In genomic region chr2:155079500-155080178, GRCm38 (mm10) we compare ENCODE assay signal across 14 mouse cellular contexts. TPM values are rescaled to one million over a fixed set of nuclear protein-coding genes. Genes with fewer than 3 reads are reported as not detected.
DNase-seq lines count a peak whose midpoint lies in the region; TF ChIP-seq lines count a peak whose summit lies in the region.
"Had no signal": no experiment of that assay in that cellular context is flagged by ENCODE, and none has a peak within 500 bp of the region (broad histone marks: within the 10 kb centered on the region; RNA-seq: fewer than 3 reads in every experiment).

No protein-coding gene starts in this region.

- WGBS in forebrain, embryonic 10.5 days: 44% methylated on average over 7 of the region's 7 CpGs

- H3K4me1 ChIP-seq in MEL (ENCODE audit: control insufficient read depth in 1 of 2, insufficient read depth in 2 of 2, low read length in 2 of 2): peaks cover 3 to 13% of the 10 kb centered on the region in 2 experiments
- peaks cover 12% of the 10 kb centered on the region for H3K4me1 ChIP-seq in forebrain, embryonic 10.5 days

- H3K9ac ChIP-seq in MEL (ENCODE audit: control insufficient read depth, low read depth, low read length, poor library complexity, severe bottlenecking): no peak overlapping the region
- H3K9ac ChIP-seq: embryonic facial prominence, embryonic 13.5 days; heart, embryonic 13.5 days; hindbrain, embryonic 12.5 days had no signal

- peak overlapping the region in 1 of 2 experiments; percentile 9; a peak in 1 of 4 replicates for H3K4me3 ChIP-seq in MEL (ENCODE audit: control insufficient read depth in 1 of 2, insufficient read depth in 1 of 2, low read depth in 2 of 2, low read length in 2 of 2)
- no peak overlapping the region for H3K4me3 ChIP-seq in forebrain, embryonic 10.5 days
- H3K4me3 ChIP-seq: embryonic facial prominence, embryonic 13.5 days; heart, embryonic 13.5 days; hindbrain, embryonic 12.5 days had no signal

- no peak for TF ChIP-seq POLR2A in MEL (IDR thresholded peaks at IDR 0.05; ENCODE audit: control insufficient read depth in 1 of 2, insufficient read depth in 1 of 2, low read depth in 1 of 2, low read length in 2 of 2, poor library complexity in 1 of 2)

- H3K79me2 ChIP-seq in MEL (ENCODE audit: control insufficient read depth, insufficient read depth, low read length, poor library complexity): no peaks in the 10 kb centered on the region

- H3K36me3 ChIP-seq in MEL (ENCODE audit: control insufficient read depth in 1 of 2, insufficient read depth in 2 of 2, low read length in 2 of 2): peaks cover 0 to 6% of the 10 kb centered on the region in 2 experiments; a peak in 2 of 4 replicates
- no peaks in the 10 kb centered on the region for H3K36me3 ChIP-seq in forebrain, embryonic 10.5 days (replicated peaks)
- H3K36me3 ChIP-seq: embryonic facial prominence, embryonic 13.5 days; heart, embryonic 13.5 days; hindbrain, embryonic 12.5 days had no signal

- TF ChIP-seq RAD21 in MEL (IDR thresholded peaks at IDR 0.05; ENCODE audit: low read depth, low read length): no peak

- no peaks in the 10 kb centered on the region for H3K9me3 ChIP-seq in MEL (replicated peaks; ENCODE audit: insufficient read depth, low read length)
- no peaks in the 10 kb centered on the region for H3K9me3 ChIP-seq in forebrain, embryonic 10.5 days
- H3K9me3 ChIP-seq: embryonic facial prominence, embryonic 13.5 days; heart, embryonic 13.5 days; hindbrain, embryonic 12.5 days had no signal

- peak; percentile 89 for DNase-seq in CD4-positive helper T cell, adult 2 months (ENCODE audit: low read depth, low spot score)
- peak; percentile 45 for DNase-seq in MEL (ENCODE audit: low read depth, low spot score)
- DNase-seq in induced T-regulatory cell, adult 2 months (ENCODE audit: low read depth): peak; percentile 88
- peak; percentile 52 for DNase-seq in thymus, postnatal 25 days
- DNase-seq in layer of hippocampus, adult 9-10 months (ENCODE audit: low spot score): no peak
- DNase-seq in forebrain, embryonic 10.5 days (ENCODE audit: extremely low spot score, low spot score): no peak
- DNase-seq in heart, adult 11 months: no peak
- DNase-seq: adrenal gland, postnatal 36 days; kidney, adult 11 months; kidney, postnatal 25 days had no signal

- H3K27ac ChIP-seq in MEL (ENCODE audit: control insufficient read depth, low read depth, low read length): no peak overlapping the region
- H3K27ac ChIP-seq in forebrain, embryonic 10.5 days: no peak overlapping the region
- H3K27ac ChIP-seq: embryonic facial prominence, embryonic 13.5 days; heart, embryonic 13.5 days; hindbrain, embryonic 12.5 days had no signal

- TF ChIP-seq CTCF in MEL (IDR thresholded peaks at IDR 0.05 in 2 of 3, conservative IDR thresholded peaks at IDR 0.05 in 1 of 3; ENCODE audit: control insufficient read depth in 1 of 3, insufficient read depth in 1 of 3, low read depth in 2 of 3, low read length in 3 of 3, poor library complexity in 1 of 3, severe bottlenecking in 1 of 3): no peak

- no peaks in the 10 kb centered on the region for H3K27me3 ChIP-seq in MEL (ENCODE audit: control insufficient read depth in 1 of 2, insufficient read depth in 2 of 2, low read length in 2 of 2)
- no peaks in the 10 kb centered on the region for H3K27me3 ChIP-seq in forebrain, embryonic 10.5 days (ENCODE audit: poor library complexity, severe bottlenecking)
- H3K27me3 ChIP-seq: CH12.LX; embryonic facial prominence, embryonic 13.5 days; heart, embryonic 13.5 days; hindbrain, embryonic 12.5 days had no signal

- TF ChIP-seq EP300 in MEL (IDR thresholded peaks at IDR 0.05; ENCODE audit: low read depth in 1 of 2, low read length in 2 of 2): peak in 1 of 2 experiments; percentile 17; a peak in 1 of 4 replicates

TF ChIP-seq in MEL, 35 proteins besides CTCF, POLR2A, EP300 and RAD21:
- no peak for TF ChIP-seq ZC3H11A (IDR thresholded peaks at IDR 0.05; ENCODE audit: low read depth, low read length)
- TF ChIP-seq ELF1 (IDR thresholded peaks at IDR 0.05; ENCODE audit: low read depth, low read length): no peak
- TF ChIP-seq MYB (IDR thresholded peaks at IDR 0.05; ENCODE audit: low read depth, low read length): no peak
- no peak for TF ChIP-seq E2F4 (IDR thresholded peaks at IDR 0.05; ENCODE audit: borderline replicate concordance, low read depth, low read length)
- TF ChIP-seq GATA1 (IDR thresholded peaks at IDR 0.05; ENCODE audit: low read depth, low read length): no peak
- 0 out of 2 replicates have a peak, but pooled peaks have one; percentile 4 for TF ChIP-seq ETS1 (IDR thresholded peaks at IDR 0.05; ENCODE audit: low read depth, low read length)
- no peak for TF ChIP-seq ZNF384 (IDR thresholded peaks at IDR 0.05; ENCODE audit: low read depth, low read length)

RNA-seq across cellular contexts. Expression of gene Ahcy, which starts 5.3 kb away (rescaled TPM):
- total RNA-seq in MEL (2012; rRNA removed): 255 and 325 TPM in 2 replicates
- 1,000 to 10,000 TPM in 1 of 2 experiments, 100 to 1,000 TPM in 1; 364 to 5,082 TPM for polyA plus RNA-seq in MEL (2012; ENCODE audit: insufficient read depth in 1 of 2, insufficient read length in 2 of 2, low read depth in 1 of 2, low replicate concordance in 2 of 2, missing spikeins in 1 of 2)
- polyA plus RNA-seq in forebrain, embryonic 10.5 days (2016; fragmentation: Nextera tagmentation; extraction: Ambion mirVana): 114 TPM in 2 replicates

RNA-seq across cellular contexts. Expression of gene Itch, which starts 53.7 kb away (rescaled TPM):
- total RNA-seq in MEL (2012; rRNA removed): 18.1 and 18.3 TPM in 2 replicates
- 10 to 100 TPM; 15.2 to 53.6 TPM for polyA plus RNA-seq in MEL (2012; ENCODE audit: insufficient read depth in 1 of 2, insufficient read length in 2 of 2, low read depth in 1 of 2, low replicate concordance in 2 of 2, missing spikeins in 1 of 2)
- 54.7 and 58.7 TPM in 2 replicates for polyA plus RNA-seq in forebrain, embryonic 10.5 days (2016; fragmentation: Nextera tagmentation; extraction: Ambion mirVana)

Comparison
In these comparisons a context has a peak if more than half of its experiments do, and no peak if none do; other contexts are left out.
1. DNase-seq: peak in CD4-positive helper T cell, adult 2 months (single experiment), MEL (single experiment), induced T-regulatory cell, adult 2 months (single experiment) and thymus, postnatal 25 days (single experiment); none in layer of hippocampus, adult 9-10 months (single experiment), forebrain, embryonic 10.5 days (single experiment) and heart, adult 11 months (single experiment).